ENCODE assay signal across 8 mouse cellular contexts in genomic region chr1:164247971-164248370, GRCm38 (mm10). TPM values are rescaled to one million over a fixed set of nuclear protein-coding genes. Genes with fewer than 3 reads are reported as not detected.
A peak's percentile ranks its signal among the peaks of the same experiment; 100 is the strongest.
DNase-seq lines count a peak whose midpoint lies in the region; ATAC-seq lines count a peak whose summit lies in the region.

No protein-coding gene starts in this region.

- H3K4me2 ChIP-seq in forebrain, embryonic 12.5 days: peak overlapping the region; percentile 80
- H3K4me2 ChIP-seq in intestine, embryonic 15.5 days (replicated peaks): peak overlapping the region; percentile 78

- no peaks in the 10 kb centered on the region for H3K36me3 ChIP-seq in forebrain, embryonic 12.5 days (replicated peaks)
- no peaks in the 10 kb centered on the region for H3K36me3 ChIP-seq in intestine, embryonic 15.5 days

- DNase-seq in cerebellum, adult 11-12 months: peak; percentile 43
- no peak for DNase-seq in cerebellum, postnatal 4 days (ENCODE audit: low spot score in 2 of 2)
- DNase-seq in NIH3T3 (ENCODE audit: low read depth): peak; percentile 60
- no peak for DNase-seq in urinary bladder, postnatal 25 days (ENCODE audit: low spot score)

- WGBS in forebrain, embryonic 12.5 days: 6% methylated on average over 10 of the region's 10 CpGs
- 19% methylated on average over 10 of the region's 10 CpGs for WGBS in intestine, embryonic 15.5 days

- no peaks in the 10 kb centered on the region for H3K9me3 ChIP-seq in forebrain, embryonic 12.5 days
- no peaks in the 10 kb centered on the region for H3K9me3 ChIP-seq in intestine, embryonic 15.5 days

- 0 out of 2 replicates have a peak, but pooled peaks cover 8% of the 10 kb centered on the region for H3K27me3 ChIP-seq in forebrain, embryonic 12.5 days
- H3K27me3 ChIP-seq in intestine, embryonic 15.5 days (replicated peaks): no peaks in the 10 kb centered on the region

- no peak for ATAC-seq in forebrain, embryonic 12.5 days (ENCODE audit: low FRiP score)
- no peak for ATAC-seq in intestine, embryonic 15.5 days
- peak; percentile 23 for ATAC-seq in megakaryocyte, adult 5-6 weeks (ENCODE audit: poor library complexity, severe bottlenecking)
- no peak for ATAC-seq in monocyte, adult 5-6 weeks (replicated peaks; ENCODE audit: insufficient number of reproducible peaks, low FRiP score, low TSS enrichment, poor library complexity, severe bottlenecking)

- H3K9ac ChIP-seq in forebrain, embryonic 12.5 days: peak overlapping the region; percentile 29; the same call in 1 of the 2 replicates
- peak overlapping the region; percentile 65; the same call in 1 of the 2 replicates for H3K9ac ChIP-seq in intestine, embryonic 15.5 days

- peaks cover 24% of the 10 kb centered on the region for H3K4me1 ChIP-seq in forebrain, embryonic 12.5 days
- peaks cover 9% of the 10 kb centered on the region for H3K4me1 ChIP-seq in intestine, embryonic 15.5 days (replicated peaks)

- H3K4me3 ChIP-seq in forebrain, embryonic 12.5 days (replicated peaks): peak overlapping the region; percentile 79
- peak overlapping the region; percentile 81 for H3K4me3 ChIP-seq in intestine, embryonic 15.5 days (replicated peaks)

- no peak overlapping the region for H3K27ac ChIP-seq in forebrain, embryonic 12.5 days
- no peak overlapping the region for H3K27ac ChIP-seq in intestine, embryonic 15.5 days

RNA-seq across cellular contexts. Expression of gene Slc19a2, which starts 0.9 kb away (rescaled TPM):
- 10.8 and 11.5 TPM in 2 replicates for polyA plus RNA-seq in forebrain, embryonic 12.5 days (2016; fragmentation: Nextera tagmentation; extraction: Ambion mirVana)
- 11.6 and 14.2 TPM in 2 replicates for polyA plus RNA-seq in intestine, embryonic 15.5 days (2015; fragmentation: Nextera tagmentation; extraction: Ambion mirVana)
- total RNA-seq in megakaryocyte, adult 5-6 weeks (2015): 6.1 and 6.8 TPM in 2 replicates
- 3.0 and 4.5 TPM in 2 replicates for total RNA-seq in megakaryocyte, adult 5-6 weeks (2017)
- 4.5 to 5.2 TPM (median 4.5 TPM) in 3 replicates for total RNA-seq in monocyte, adult 5-6 weeks (2017)

RNA-seq across cellular contexts. Expression of gene Ccdc181, which starts 27.4 kb away (rescaled TPM):
- polyA plus RNA-seq in forebrain, embryonic 12.5 days (2016; fragmentation: Nextera tagmentation; extraction: Ambion mirVana): 18.6 and 19.5 TPM in 2 replicates
- 8.0 and 8.1 TPM in 2 replicates for polyA plus RNA-seq in intestine, embryonic 15.5 days (2015; fragmentation: Nextera tagmentation; extraction: Ambion mirVana)
- 4.4 and 6.7 TPM in 2 replicates for total RNA-seq in megakaryocyte, adult 5-6 weeks (2015)
- total RNA-seq in megakaryocyte, adult 5-6 weeks (2017): 11.9 and 13.8 TPM in 2 replicates
- total RNA-seq in monocyte, adult 5-6 weeks (2017): 10.4 to 14.3 TPM (median 13.2 TPM) in 3 replicates

RNA-seq across cellular contexts. Expression of gene Nme7, which starts 56.0 kb away (rescaled TPM):
- 37.0 and 37.1 TPM in 2 replicates for polyA plus RNA-seq in forebrain, embryonic 12.5 days (2016; fragmentation: Nextera tagmentation; extraction: Ambion mirVana)
- polyA plus RNA-seq in intestine, embryonic 15.5 days (2015; fragmentation: Nextera tagmentation; extraction: Ambion mirVana): 35.0 and 35.2 TPM in 2 replicates
- total RNA-seq in megakaryocyte, adult 5-6 weeks (2015): 15.5 and 16.0 TPM in 2 replicates
- 19.6 and 21.6 TPM in 2 replicates for total RNA-seq in megakaryocyte, adult 5-6 weeks (2017)
- total RNA-seq in monocyte, adult 5-6 weeks (2017): 11.7 to 25.7 TPM (median 13.8 TPM) in 3 replicates

RNA-seq across cellular contexts. Expression of gene Blzf1, which starts 59.3 kb away (rescaled TPM):
- 27.3 and 28.9 TPM in 2 replicates for polyA plus RNA-seq in forebrain, embryonic 12.5 days (2016; fragmentation: Nextera tagmentation; extraction: Ambion mirVana)
- 23.6 and 25.7 TPM in 2 replicates for polyA plus RNA-seq in intestine, embryonic 15.5 days (2015; fragmentation: Nextera tagmentation; extraction: Ambion mirVana)
- total RNA-seq in megakaryocyte, adult 5-6 weeks (2015): 17.9 and 20.7 TPM in 2 replicates
- 27.9 and 28.3 TPM in 2 replicates for total RNA-seq in megakaryocyte, adult 5-6 weeks (2017)
- total RNA-seq in monocyte, adult 5-6 weeks (2017): 22.7 to 29.9 TPM (median 22.8 TPM) in 3 replicates

Comparison
In these comparisons a context has a peak if more than half of its experiments do, and no peak if none do; other contexts are left out.
1. DNase-seq: peak in cerebellum, adult 11-12 months (single experiment) and NIH3T3 (single experiment); none in cerebellum, postnatal 4 days (0 of 2) and urinary bladder, postnatal 25 days (single experiment).